Mouse (Mus musculus) ES-E14 (cell line): ENCODE results near the gene Itga3.

Experiments used
- CHD2 ChIP-seq: IDR thresholded peaks from 2 replicates; pipeline ENCODE4 v1.6.1; 2014; ENCODE audit warnings: mild to moderate bottlenecking, low read depth, low read length, inconsistent platforms
- HCFC1 ChIP-seq: IDR thresholded peaks from 2 replicates; pipeline ENCODE4 v1.6.1; 2012; ENCODE audit warnings: low read length, inconsistent platforms, borderline replicate concordance; ENCODE audit not compliant: insufficient read depth
- MAFK ChIP-seq: IDR thresholded peaks from 2 replicates; pipeline ENCODE4 v1.6.1; 2014; ENCODE audit warnings: mild to moderate bottlenecking, low read depth, low read length, inconsistent platforms; ENCODE audit not compliant: insufficient read depth
- ZC3H11A ChIP-seq: IDR thresholded peaks from 2 replicates; pipeline ENCODE4 v1.6.1; 2012; ENCODE audit warnings: low read depth, mild to moderate bottlenecking, inconsistent platforms, low read length, borderline replicate concordance
- ZNF384 ChIP-seq: IDR thresholded peaks from 2 replicates; pipeline ENCODE4 v1.6.1; 2012; ENCODE audit warnings: low read depth, low read length, inconsistent platforms

GRCm38 (mm10) chr11:95095596-95095995, 19.0 kb upstream of the Itga3 start:
- TF ChIP-seq CHD2 (no peak), HCFC1 (no peak), ZC3H11A (no peak), MAFK (no peak), ZNF384 (no peak)
